Mouse (Mus musculus) neural tube, embryonic 12.5 days (tissue): ENCODE results near the gene Mctp1. TPM values are rescaled to one million over a fixed set of nuclear protein-coding genes. Genes with fewer than 3 reads are reported as not detected.

Experiments
- ATAC-seq: fragments of 200-750 bp; cut with Nextera tagmentation; 2 replicates; pipeline ENCODE4 v1.8.0; 2017; ENCODE audit warnings: low read depth, mild to moderate bottlenecking, moderate TSS enrichment, moderate library complexity; ENCODE audit not compliant: low FRiP score
- H3K27ac ChIP-seq: fragments of 300-500 bp; sonication (generic); 2 replicates; pipeline ENCODE4 v1.5.1; 2016
- H3K27me3 ChIP-seq: fragments of 300-500 bp; sonication (generic); replicated peaks from 2 replicates; pipeline ENCODE4 v1.6.1; 2016; ENCODE audit warnings: mild to moderate bottlenecking
- H3K36me3 ChIP-seq: fragments of 300-500 bp; sonication (generic); 2 replicates; pipeline ENCODE4 v1.6.1; 2016; ENCODE audit warnings: mild to moderate bottlenecking
- H3K4me1 ChIP-seq: fragments of 300-500 bp; sonication (generic); 2 replicates; pipeline ENCODE4 v1.6.1; 2016
- H3K4me2 ChIP-seq: fragments of 300-500 bp; sonication (generic); replicated peaks from 2 replicates; pipeline ENCODE4 v1.6.1; 2016; ENCODE audit warnings: mild to moderate bottlenecking
- H3K4me3 ChIP-seq: fragments of 300-500 bp; sonication (generic); 2 replicates; pipeline ENCODE4 v1.5.1; 2016
- H3K9ac ChIP-seq: fragments of 300-500 bp; sonication (generic); 2 replicates; pipeline ENCODE4 v1.6.1; 2016; ENCODE audit warnings: mild to moderate bottlenecking
- H3K9me3 ChIP-seq: fragments of 300-500 bp; sonication (generic); 2 replicates; pipeline ENCODE4 v1.6.1; 2016; ENCODE audit warnings: mild to moderate bottlenecking
- WGBS: fragments of 180-500 bp; shearing (Covaris S2); methylation state at CpG from one replicate; pipeline ENCODE4 v1.1.7; 2016; 5-methylcytosine and 5-hydroxymethylcytosine counted together
- polyA plus RNA-seq: library from polyadenylated mRNA; unstranded; fragments of >200 nt; fragmentation: Nextera tagmentation; extraction: Ambion mirVana; gene quantifications from 2 replicates; pipeline ENCODE4 v1.2.1, GENCODE M21; 2016

Mctp1 gene
- polyA plus RNA-seq, 1 experiment from 2014 or later: 0.39 TPM

DNA sequence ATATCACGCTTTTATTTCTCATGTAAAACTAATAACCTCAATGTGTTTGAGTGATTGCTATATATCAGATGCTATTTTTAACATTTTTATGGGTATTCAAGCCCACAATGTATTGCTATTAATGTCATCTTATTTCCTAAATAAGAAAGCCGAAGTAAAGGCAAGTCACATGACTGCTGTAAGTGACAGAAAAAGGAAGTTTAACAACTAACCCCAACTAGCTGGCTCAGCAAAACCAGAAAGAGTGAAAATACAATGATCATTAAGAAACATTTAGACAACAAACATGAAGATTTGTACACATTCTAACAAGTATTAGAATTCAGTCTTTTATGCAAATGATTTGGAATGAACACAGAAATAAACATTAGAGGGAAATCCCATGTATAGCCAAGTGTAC, 253.9 kb downstream of the Mctp1 start:
- no peak overlapping the region for H3K4me3 ChIP-seq
- no peak for ATAC-seq
- no peaks in the 10 kb centered on the region for H3K4me1 ChIP-seq
- WGBS: 86% methylated on average over 2 of the region's 2 CpGs
- H3K9ac ChIP-seq: no peak overlapping the region
- no peak overlapping the region for H3K27ac ChIP-seq
- no peaks in the 10 kb centered on the region for H3K36me3 ChIP-seq
- H3K9me3 ChIP-seq: no peaks in the 10 kb centered on the region
- no peaks in the 10 kb centered on the region for H3K27me3 ChIP-seq
- no peak overlapping the region for H3K4me2 ChIP-seq

DNA sequence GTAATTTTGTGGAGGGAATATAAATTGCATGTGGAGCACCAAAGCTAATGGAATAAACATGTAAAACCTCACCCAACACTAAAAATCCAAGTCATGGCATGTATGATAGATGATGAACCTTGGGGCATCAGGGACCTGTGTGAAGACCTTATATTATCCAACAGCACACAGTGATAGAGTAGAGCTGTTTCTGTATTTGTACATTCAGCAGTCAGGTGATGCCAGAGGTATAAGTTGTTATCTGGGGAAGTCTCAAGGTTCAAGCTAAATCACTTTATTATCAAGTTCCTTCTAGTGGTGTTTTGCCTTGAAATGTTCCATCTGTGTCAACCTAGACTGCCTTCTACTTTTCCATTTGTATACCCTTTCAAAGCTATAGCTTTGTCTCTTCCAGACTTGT, 275.2 kb downstream of the Mctp1 start:
- no peaks in the 10 kb centered on the region for H3K27me3 ChIP-seq
- H3K4me1 ChIP-seq: no peaks in the 10 kb centered on the region
- H3K4me2 ChIP-seq: no peak overlapping the region
- no peaks in the 10 kb centered on the region for H3K36me3 ChIP-seq
- no peak for ATAC-seq
- H3K9ac ChIP-seq: no peak overlapping the region
- no peaks in the 10 kb centered on the region for H3K9me3 ChIP-seq
- H3K27ac ChIP-seq: no peak overlapping the region
- H3K4me3 ChIP-seq: no peak overlapping the region

DNA sequence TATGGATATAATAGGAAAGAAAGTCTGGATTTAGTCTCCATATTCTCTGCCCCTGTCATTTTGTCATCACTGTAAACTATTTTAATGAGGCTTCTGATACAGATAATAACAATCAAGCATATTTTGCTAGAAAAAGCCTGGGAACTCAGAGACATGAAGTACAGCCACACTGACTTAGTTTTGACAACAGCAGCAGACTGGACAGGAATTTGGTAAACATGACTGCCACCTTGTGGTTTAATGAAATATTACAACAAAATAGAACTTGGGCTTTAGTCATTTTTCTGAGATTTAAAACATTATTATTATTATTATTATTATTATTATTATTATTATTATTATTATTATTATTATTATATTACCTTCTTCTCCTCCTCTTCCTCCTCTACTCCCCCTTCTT, 297.0 kb downstream of the Mctp1 start:
- ATAC-seq: no peak
- H3K36me3 ChIP-seq: no peaks in the 10 kb centered on the region
- H3K4me3 ChIP-seq: no peak overlapping the region
- no peak overlapping the region for H3K9ac ChIP-seq
- no peaks in the 10 kb centered on the region for H3K9me3 ChIP-seq
- H3K4me2 ChIP-seq: no peak overlapping the region
- H3K27ac ChIP-seq: no peak overlapping the region
- H3K27me3 ChIP-seq: no peaks in the 10 kb centered on the region
- H3K4me1 ChIP-seq: no peaks in the 10 kb centered on the region

DNA sequence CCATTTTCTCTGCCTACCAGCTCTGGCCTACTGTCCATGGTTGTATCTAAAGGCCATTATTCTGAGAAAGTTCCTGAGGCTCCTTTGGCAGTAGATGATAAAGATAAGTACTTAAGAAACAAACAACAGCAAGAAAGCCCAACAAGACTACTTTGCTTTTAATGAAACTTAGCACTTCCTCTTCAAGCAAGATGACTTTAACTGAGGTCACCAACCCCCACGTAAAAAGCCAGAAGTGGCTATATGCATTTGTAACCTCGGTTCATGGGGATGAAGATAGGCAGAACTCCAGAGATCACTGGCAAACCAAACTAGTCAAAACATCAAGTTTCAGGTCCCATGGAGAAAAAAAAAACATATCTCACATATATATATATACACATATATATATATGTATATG, 305.0 kb downstream of the Mctp1 start:
- H3K4me3 ChIP-seq: no peak overlapping the region
- H3K9ac ChIP-seq: no peak overlapping the region
- H3K4me1 ChIP-seq: no peaks in the 10 kb centered on the region
- no peaks in the 10 kb centered on the region for H3K27me3 ChIP-seq
- H3K36me3 ChIP-seq: no peaks in the 10 kb centered on the region
- no peak overlapping the region for H3K27ac ChIP-seq
- no peaks in the 10 kb centered on the region for H3K9me3 ChIP-seq
- no peak overlapping the region for H3K4me2 ChIP-seq
- WGBS: 90% methylated on average over 2 of the region's 2 CpGs
- ATAC-seq: no peak

DNA sequence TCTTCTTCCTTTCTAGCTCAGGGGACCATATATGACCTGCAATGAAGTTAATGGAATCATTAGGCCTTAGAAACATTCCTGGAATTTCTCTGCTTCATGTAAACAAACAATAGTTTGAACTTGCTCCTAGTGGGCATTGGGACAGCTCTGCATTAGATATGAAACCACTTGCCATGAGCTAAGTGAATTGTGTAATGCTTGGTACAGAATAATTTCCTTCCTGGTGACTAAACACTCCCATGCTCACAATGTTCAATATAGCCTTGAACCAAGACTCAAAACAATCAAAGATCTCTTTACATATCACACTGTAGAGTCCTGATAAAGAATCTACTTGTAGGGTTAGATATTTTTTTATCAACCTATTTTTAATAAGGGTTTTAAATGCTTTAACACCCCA, 305.8 kb downstream of the Mctp1 start:
- H3K27me3 ChIP-seq: no peaks in the 10 kb centered on the region
- H3K36me3 ChIP-seq: no peaks in the 10 kb centered on the region
- H3K4me1 ChIP-seq: no peaks in the 10 kb centered on the region
- no peak overlapping the region for H3K4me3 ChIP-seq
- H3K4me2 ChIP-seq: no peak overlapping the region
- no peak overlapping the region for H3K27ac ChIP-seq
- no peak for ATAC-seq
- H3K9ac ChIP-seq: no peak overlapping the region
- H3K9me3 ChIP-seq: no peaks in the 10 kb centered on the region

DNA sequence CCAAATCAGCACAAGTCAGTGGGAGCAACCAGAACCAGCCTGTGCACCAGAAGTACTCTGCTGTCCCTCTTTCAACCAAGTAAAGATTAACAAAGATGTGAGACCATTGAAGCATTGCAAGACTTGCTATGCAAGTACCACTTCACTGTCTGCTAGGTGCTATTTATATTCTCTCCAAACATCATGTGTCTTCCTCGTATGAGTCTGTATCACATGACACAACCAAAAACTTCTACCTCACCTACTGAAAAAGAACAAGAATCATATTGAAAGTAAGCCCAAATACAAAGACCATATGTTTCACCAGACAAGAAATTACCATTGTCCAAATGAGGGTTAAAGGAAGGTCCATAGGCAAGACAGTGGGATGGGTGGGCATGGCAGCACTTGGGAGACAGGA, 306.4 kb downstream of the Mctp1 start:
- no peak overlapping the region for H3K4me3 ChIP-seq
- H3K4me2 ChIP-seq: no peak overlapping the region
- no peaks in the 10 kb centered on the region for H3K27me3 ChIP-seq
- H3K27ac ChIP-seq: no peak overlapping the region
- no peak for ATAC-seq
- no peak overlapping the region for H3K9ac ChIP-seq
- H3K36me3 ChIP-seq: no peaks in the 10 kb centered on the region
- 93% methylated on average over 1 of the region's 1 CpGs for WGBS
- H3K4me1 ChIP-seq: no peaks in the 10 kb centered on the region
- H3K9me3 ChIP-seq: no peaks in the 10 kb centered on the region

DNA sequence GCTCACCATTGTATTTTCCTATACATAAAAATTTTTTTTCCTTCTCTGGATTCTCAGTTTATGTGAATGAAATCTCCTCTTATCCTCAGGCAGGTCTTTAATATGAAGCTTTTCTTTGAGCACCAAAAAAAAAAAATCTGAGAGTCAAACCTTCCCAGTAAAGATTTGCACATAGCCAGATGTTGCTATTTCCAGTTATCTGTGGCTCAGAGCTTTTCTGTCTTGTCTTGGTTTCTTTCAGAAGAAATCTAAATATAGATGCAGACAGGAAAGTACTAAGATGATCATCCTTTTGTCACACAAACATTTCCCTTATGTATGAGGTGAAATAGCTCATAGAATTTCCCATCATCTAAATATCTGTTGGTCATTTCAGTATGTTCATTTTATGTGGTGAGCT, 349.7 kb downstream of the Mctp1 start:
- Histone ChIP-seq H3K9me3 (no peaks in the 10 kb centered on the region), H3K4me3 (no peak overlapping the region), H3K36me3 (no peaks in the 10 kb centered on the region), H3K9ac (no peak overlapping the region), H3K4me1 (no peaks in the 10 kb centered on the region), H3K27me3 (no peaks in the 10 kb centered on the region), H3K4me2 (no peak overlapping the region), H3K27ac (no peak overlapping the region)
- ATAC-seq: no peak

DNA sequence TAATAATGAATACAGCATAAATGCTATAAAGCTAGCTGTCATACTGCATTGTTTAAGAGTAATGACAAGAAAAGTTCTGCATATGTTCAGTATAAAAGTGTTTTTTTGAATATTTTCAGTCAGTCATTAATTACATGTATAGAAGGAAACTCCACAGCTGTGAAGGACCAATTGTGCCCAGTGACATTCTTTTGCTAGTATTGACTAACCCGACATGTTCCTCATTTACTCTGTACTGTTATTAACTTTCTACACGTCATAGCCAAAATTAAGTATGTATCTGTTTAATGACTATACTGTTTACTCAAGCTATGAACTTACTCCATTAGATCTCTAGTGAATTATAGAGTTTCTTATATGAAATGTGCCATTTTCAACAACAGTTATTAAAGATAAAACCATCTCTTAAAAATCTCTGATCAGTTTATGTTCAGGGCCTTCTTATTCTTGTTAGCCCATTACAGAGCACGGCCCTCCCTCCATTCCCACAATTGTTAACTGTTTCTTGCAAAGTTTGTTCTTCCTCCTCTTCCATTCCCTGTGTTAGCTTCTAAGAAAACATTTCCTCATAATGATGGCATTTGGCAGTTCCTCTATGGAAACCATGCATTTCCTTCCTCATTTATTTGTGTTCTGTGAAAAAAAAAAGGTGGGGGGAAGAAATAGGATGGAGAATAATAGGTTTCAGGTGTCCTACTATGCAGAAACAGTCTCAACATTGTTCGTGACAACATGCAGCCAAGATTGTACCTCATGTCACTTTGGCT, 366.5 kb downstream of the Mctp1 start:
- Histone ChIP-seq H3K9ac (no peak overlapping the region), H3K36me3 (no peaks in the 10 kb centered on the region), H3K9me3 (no peaks in the 10 kb centered on the region), H3K4me2 (no peak overlapping the region), H3K4me1 (no peaks in the 10 kb centered on the region), H3K27ac (no peak overlapping the region), H3K4me3 (no peak overlapping the region), H3K27me3 (no peaks in the 10 kb centered on the region)
- ATAC-seq: no peak
- 86% methylated on average over 4 of the region's 4 CpGs for WGBS

DNA sequence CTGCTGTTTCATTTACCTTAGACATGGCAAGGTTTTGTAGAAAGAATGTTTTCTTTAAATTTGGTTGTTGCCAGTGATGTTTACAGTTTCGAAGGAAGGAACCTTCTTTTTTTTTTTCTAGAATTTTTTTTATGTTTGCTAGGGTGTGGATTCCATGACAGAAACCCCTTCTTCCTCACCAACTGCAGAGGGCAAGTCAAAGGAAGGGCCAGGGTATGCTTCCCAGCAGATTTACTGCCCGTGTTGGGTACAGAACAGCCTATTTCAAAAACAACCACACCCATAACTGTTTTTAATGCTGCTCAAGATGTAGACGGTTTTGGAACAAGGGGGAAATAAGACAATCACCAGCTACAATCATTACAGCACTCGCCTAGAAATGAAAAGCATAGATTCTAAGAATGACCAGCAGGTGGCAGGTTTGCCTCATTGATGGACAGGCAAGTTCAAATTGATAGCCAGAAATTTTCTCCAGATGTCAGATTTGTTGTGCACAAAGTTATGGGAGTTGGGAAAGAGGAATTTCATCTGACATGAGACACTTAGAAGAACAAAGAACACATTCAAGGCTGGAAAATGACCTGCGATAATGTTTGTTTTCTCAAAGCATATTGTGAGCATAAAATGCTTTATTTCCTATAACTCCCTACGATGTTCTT, 375.6 kb downstream of the Mctp1 start:
- Histone ChIP-seq H3K4me2 (no peak overlapping the region), H3K27me3 (no peaks in the 10 kb centered on the region), H3K9ac (no peak overlapping the region), H3K4me1 (no peaks in the 10 kb centered on the region), H3K4me3 (no peak overlapping the region), H3K27ac (no peak overlapping the region), H3K9me3 (no peaks in the 10 kb centered on the region), H3K36me3 (no peaks in the 10 kb centered on the region)
- WGBS: 31% methylated on average over 6 of the region's 6 CpGs
- 0 out of 2 replicates have a peak, but pooled peaks have one; percentile 21 for ATAC-seq

DNA sequence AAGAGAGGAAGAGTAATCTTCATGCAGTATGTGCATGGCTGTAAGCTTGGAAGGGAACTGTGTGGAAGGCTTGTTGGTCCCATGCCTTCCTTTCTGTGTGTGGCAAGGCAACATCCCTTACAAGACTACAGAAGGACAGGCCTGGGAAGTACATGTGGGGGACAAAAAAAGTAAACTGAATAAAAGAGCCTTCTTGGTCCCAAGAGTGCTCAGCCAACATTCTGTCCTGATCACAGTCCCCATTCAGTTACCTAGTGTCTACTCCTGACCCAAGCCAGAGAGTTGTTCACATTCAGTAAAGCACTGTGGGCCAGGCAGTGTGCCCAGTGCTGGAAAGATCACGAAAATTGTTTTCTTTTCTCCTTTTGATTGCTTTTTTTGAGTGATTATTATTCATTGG, 415.3 kb downstream of the Mctp1 start:
- WGBS: 70% methylated on average over 1 of the region's 1 CpGs
- Histone ChIP-seq H3K27ac (no peak overlapping the region), H3K4me1 (no peaks in the 10 kb centered on the region), H3K9me3 (no peaks in the 10 kb centered on the region), H3K36me3 (no peaks in the 10 kb centered on the region), H3K4me3 (no peak overlapping the region), H3K9ac (no peak overlapping the region), H3K4me2 (no peak overlapping the region), H3K27me3 (no peaks in the 10 kb centered on the region)
- no peak for ATAC-seq

DNA sequence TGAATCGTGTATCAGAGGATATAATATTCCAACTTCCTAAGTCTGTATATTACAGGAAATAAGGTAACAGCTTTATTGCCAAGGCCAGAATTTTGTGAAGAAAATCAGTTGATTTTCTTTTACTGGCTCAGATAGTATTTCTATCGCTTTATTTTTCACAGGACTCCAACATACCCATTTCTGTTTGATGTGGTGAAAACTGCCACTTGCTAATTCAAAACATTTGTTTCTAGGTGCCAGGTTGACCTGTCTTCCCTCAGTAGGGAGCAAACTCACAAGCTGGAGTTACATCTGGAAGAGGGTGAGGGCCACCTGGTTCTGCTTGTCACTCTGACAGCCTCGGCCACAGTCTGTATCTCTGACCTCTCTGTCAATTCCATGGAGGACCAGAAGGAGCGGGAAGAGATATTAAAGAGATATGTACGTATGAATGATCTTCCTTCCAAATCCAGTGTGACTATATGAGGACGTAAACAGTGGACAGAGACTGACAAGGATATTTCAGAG, 416.8 kb downstream of the Mctp1 start:
- WGBS: 75% methylated on average over 6 of the region's 6 CpGs
- Histone ChIP-seq H3K4me3 (no peak overlapping the region), H3K9ac (no peak overlapping the region), H3K4me1 (no peaks in the 10 kb centered on the region), H3K27me3 (no peaks in the 10 kb centered on the region), H3K36me3 (no peaks in the 10 kb centered on the region), H3K9me3 (no peaks in the 10 kb centered on the region), H3K4me2 (no peak overlapping the region), H3K27ac (no peak overlapping the region)
- no peak for ATAC-seq

DNA sequence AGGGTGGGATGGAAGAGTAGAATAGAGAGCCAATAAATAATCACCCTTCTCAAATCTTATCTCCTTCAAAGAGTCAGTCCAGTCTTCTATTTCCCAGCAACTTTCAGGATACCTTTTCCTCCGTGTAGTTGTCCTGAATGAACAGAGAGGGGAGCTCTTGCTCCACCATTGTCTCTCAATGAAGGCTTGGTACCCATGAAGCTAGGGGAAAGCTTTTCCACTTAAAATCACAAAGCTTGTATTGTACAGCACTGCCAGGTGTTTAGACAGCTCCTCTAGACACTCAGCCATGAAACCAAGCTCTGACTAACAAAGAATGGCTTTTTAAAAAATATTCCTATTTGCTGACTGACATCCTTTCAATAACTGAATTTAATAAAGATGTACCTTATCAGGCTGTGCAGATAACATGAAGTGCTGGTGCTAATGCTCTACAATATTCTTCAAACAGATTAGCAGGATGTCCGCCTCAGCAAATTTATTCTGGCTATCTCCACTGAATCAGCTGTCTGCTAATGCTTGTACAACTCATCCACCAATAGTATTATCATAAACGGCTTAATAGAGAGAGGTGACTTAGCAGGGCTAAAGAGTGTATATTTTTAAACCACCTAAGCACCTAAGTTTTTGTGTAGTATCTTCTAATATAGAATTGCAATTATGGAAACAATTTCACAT, 417.9 kb downstream of the Mctp1 start:
- Histone ChIP-seq H3K4me2 (no peak overlapping the region), H3K4me3 (no peak overlapping the region), H3K27me3 (no peaks in the 10 kb centered on the region), H3K4me1 (no peaks in the 10 kb centered on the region), H3K36me3 (no peaks in the 10 kb centered on the region), H3K9ac (no peak overlapping the region), H3K9me3 (no peaks in the 10 kb centered on the region), H3K27ac (no peak overlapping the region)
- peak; percentile 87 for ATAC-seq
- WGBS: 43% methylated on average over 3 of the region's 3 CpGs
